Mouse (Mus musculus): Measurements from ENCODE around the gene Pcolce. TPM values are rescaled to one million over a fixed set of nuclear protein-coding genes. Genes with fewer than 3 reads are reported as not detected.
A peak's percentile ranks its signal among the peaks of the same experiment; 100 is the strongest.
"Not testable (repeated sequence)": the region's sequence is repeated elsewhere in the genome, so short reads cannot be mapped to it uniquely, and the experiment has no call there.

The Pcolce gene
- polyA plus RNA-seq, 1 experiment, result 17.0 TPM

DNA sequence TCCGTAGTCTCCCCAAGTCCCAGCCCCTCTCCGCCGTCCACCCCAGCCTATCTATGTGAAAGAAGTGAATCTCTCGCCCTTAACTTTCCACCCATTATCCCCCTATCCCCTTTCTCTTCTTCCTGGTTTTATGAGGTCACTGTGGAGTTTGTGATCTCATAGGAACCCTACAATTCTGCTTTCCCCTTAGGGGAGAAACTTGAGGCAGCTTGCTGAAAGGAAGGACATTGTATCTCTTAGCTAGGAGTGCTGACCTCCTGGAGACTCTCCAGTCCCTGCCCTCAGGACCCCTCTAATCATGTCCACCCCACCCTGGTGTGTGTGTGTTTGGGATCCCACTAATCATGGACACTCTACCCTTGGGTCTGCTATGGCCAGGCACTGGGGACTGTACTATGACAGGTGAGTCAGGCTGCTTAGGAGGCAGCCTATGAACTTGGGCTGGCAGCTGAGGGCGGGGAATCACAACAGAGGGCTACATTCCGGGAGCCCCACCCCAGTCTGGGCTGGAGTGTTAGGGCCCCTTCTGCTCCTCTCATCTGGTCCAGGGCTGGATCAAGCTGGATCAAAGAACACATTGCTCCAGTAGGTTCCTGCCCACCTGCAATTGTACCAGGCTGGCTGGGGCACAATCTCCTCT lies 16.4 kb upstream of the Pcolce start:
- DNase-seq (ENCODE audit: extremely low spot score in 1 of 2, low spot score in 1 of 2), result no peak

DNA sequence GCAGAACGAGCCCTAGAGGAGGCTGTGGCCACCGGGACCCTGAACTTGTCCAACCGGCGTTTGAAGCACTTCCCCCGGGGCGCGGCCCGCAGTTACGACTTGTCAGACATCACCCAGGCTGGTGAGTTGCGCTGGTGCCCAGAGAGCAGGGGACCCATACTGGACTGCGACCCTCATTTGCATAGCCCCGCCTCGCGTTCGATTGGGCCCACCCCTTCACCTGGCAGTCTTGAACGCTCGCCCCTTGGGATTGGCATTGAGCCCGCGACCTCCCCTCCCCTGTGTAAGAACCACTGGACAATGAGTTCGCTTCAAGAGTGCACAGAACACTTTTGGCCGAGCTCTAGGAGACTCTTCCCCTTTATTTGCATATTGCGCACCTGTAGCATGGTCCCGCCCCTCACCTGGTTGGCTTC lies 15.7 kb upstream of the Pcolce start:
- peak in 1 of 2 experiments; percentile 37 for DNase-seq (ENCODE audit: extremely low spot score in 1 of 2, low spot score in 1 of 2)

DNA sequence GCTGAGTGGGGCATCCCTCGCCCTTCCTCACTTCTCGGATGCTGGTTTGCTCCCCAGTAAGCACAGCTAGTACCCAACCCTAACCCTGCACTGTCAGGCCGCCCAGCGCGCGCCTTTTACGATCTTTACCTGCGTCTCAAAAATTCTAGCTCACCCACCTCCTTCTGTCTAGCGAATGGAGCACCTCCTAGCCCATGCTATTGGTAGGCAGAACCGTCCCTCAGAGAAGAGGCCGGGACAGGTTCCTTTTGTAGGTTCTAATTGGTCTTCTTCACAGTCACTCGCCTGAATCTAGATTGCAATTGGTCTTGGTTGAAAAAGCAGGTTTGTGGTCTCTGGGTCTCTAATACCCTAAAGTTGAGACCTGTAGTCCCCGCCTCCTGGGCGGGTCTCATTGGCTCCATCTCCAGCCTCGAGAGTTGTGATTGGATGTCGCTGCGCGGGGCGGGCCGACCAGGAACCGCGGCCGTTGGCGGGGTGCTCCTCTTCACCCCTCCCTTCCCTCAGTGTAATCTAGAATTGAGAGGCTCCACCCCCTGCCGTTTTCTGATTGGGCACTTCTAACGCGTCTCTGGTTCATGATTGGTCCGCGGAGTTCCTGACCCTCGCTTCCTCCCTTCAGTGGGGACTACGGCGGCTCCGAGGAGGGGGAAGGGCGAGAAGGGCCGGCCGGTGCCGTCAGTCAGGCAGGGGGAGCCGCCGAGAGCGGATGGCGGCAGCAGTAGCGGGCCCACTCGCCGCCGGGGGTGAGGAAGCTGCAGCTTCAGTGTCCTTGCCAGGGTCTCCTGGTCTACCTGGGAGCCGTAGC lies 15.1 kb upstream of the Pcolce start, which contains the start of the genes Fbxo24, Lrch4 and Gm20605:
Gene Fbxo24 (minus strand): TSS at position 505 of the 808 bp plus-strand sequence.
Gene Lrch4 (plus strand): TSS at position 624 of the 808 bp plus-strand sequence.
Gene Gm20605 (plus strand): TSS at position 678 of the 808 bp plus-strand sequence.
- peak; percentile 99 to 100 for DNase-seq (ENCODE audit: extremely low spot score in 1 of 2, low spot score in 1 of 2)

DNA sequence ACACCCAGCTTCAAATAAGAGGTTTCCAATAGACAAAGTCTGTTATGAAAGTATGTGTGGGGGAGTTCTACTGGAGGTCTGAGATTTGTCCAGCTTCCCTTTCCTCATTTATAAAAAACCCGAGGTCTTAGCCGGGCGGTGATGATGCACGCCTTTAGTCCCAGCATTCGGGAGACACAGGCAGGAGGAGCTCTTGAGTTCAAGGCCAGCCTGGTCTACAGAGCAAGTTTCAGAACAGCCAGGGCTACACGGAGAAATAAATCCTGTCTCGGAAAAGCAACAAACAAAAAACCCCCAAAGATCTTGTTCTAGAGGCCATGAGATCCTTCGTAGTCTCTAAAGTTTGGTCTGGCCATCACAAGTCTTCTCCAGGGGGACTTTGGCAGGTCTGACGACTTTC lies 14.4 kb upstream of the Pcolce start:
- DNase-seq (ENCODE audit: extremely low spot score in 1 of 2, low spot score in 1 of 2), result peak in 1 of 2 experiments; percentile 29

DNA sequence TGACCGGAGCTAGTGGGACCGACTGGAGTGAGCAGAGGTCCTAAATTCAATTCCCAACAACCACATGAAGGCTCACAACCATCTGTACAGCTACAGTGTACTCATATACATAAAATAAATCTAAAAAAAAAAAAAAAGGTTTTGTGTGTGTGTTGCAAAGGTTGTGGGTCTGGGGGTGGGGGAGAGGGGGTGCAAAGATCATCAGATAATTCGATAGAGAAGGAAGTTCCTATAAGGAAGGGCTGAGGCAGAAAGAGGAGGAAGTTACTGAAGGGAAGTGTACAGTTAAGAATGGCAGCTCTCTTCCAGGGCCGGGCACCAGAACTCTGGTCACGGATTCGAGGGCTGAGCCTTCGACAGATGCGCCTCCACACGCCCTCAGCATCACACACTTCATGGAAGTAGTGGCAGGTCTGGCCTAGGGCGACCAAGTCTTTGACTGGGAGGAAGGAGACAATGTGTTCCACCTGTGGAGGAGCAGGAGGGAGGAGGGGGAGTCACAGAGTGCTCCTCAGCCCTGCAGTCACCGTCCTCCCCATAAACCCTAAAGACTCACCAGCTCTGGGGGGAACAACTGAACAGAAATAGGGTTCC lies 10.4 kb upstream of the Pcolce start:
- no peak for DNase-seq (ENCODE audit: extremely low spot score in 1 of 2, low spot score in 1 of 2)

DNA sequence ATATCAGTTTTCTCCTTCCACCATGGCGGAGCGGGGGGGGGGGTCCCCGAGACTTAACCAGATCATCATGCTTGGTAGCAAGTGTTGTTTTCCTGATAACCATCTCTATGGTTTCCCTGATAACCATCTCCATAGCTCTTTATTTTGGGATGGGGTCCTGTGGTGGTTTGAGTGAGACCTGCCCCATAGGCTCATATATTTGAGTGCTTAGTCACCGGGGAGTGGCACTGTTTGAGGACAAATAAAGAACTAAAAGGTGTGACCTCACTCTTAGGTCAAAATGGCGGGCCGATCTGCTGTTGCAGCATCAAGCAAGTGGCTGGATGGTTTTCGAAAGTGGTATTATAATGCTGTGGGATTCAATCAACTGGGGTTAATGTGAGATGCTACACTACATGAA lies 1.8 kb upstream of the Pcolce start:
- DNase-seq (ENCODE audit: extremely low spot score in 1 of 2, low spot score in 1 of 2), result no peak

DNA sequence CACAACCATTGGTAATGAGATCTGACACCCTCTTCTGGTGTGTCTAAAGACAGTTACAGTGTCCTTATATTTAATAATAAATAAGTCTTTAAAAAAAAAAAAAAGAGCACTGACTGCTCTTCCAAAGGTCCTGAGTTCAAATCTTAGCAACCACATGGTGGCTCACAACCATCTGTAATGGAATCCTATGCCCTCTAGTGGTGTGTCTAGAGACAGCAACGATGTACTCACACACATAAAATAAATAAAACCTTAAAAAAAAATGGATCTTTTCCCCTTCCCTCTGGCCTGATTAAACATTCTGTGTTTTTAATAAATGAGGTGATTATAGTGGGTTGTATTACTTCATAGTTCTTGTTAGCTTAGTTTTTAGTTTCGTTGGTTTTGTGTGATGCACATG lies 1.3 kb upstream of the Pcolce start:
- DNase-seq (ENCODE audit: extremely low spot score in 1 of 2, low spot score in 1 of 2), result not testable (repeated sequence)

DNA sequence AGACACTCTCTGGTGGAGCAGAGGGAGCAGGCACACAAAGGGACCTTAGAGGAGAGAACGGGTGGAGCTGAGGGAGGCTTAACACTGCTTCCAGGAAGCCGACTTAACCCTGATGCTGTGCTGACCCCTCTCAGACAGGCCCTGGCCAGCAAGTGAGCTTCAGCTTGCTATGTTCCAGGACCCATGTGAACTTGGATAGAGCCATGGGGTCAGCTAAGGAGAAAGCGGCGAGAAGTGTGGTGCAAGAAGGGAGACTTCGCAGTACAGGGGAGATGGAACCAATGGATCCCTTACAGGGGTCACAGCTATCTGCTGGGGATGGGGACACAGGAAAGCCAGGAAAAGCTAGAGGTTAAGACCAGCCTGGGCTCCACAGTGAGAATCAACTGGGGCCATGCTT lies 508 bp downstream of the Pcolce start:
- DNase-seq (ENCODE audit: extremely low spot score in 1 of 2, low spot score in 1 of 2), result no peak

DNA sequence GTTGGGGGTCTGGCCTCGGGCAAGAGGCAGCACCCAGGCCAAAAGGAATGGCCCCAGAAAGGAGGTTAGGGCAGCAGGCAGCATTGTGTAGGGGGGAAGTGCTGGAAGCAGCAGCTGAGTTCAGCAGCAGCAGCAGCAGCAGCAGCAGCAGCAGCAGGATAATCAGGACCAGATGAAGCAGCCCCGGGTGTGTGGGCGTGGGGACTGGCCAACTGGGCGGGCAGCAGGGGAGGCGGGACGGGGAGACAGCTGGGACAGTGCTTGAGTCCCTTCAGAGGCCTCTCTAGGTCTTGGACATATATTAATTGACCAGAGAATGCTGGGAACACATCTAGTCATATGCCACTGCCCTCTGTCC lies 2.4 kb downstream of the Pcolce start:
- DNase-seq (ENCODE audit: extremely low spot score in 1 of 2, low spot score in 1 of 2), result no peak

DNA sequence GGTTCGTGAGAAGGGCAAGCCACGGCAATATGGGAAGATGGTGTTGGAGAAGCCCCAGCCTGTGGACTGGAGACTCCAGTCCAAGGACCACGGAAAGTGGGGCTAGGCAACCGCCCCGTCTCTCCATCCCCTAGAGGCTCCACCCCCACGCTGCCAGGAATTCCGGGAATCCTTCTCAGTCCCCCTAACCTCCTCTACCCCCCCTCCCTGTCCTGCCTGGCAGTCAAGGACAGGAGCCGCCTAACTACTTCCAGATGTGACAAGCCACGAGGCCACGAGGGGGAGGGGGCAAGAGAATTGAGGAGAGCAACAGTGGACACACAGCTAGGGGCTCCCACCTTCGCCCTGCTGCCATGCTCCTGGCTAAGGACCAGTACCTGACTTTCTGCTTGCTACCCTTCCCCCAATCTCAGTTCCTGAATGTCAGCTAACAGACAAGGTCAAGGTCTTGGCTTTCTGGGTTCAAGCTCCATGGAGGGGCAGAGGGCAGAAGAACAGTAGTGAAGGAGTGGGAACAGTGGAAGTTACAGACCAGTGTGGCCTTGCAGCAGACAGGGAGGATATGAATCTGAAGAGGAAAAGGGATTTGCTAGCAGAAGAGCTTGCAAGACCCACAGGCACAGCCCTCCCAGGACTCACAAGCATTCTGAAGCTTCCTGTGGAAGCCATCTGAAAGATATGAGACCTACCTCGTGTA lies 2.9 kb downstream of the Pcolce start:
- no peak for DNase-seq (ENCODE audit: extremely low spot score in 1 of 2, low spot score in 1 of 2)

DNA sequence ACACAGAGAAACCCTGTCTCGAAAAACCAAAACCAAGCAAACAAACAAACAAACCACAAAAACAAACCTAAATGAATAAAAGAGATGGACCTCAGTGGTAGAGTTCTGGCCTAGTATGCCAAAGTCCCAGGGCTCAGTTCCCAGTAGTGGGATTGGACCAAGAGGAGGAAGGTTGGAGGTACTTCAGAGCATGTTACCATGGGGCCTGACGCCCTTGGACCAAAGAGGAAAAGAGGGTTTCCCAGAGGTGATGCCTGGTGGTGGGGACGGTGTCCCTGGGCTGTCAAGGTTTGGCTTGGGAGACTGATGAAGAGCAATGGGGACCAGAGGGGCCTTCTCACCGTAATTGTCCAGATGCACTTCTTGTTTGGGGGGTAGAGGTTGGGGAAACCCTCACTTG lies 3.5 kb downstream of the Pcolce start:
- no peak for DNase-seq (ENCODE audit: extremely low spot score in 1 of 2, low spot score in 1 of 2)

DNA sequence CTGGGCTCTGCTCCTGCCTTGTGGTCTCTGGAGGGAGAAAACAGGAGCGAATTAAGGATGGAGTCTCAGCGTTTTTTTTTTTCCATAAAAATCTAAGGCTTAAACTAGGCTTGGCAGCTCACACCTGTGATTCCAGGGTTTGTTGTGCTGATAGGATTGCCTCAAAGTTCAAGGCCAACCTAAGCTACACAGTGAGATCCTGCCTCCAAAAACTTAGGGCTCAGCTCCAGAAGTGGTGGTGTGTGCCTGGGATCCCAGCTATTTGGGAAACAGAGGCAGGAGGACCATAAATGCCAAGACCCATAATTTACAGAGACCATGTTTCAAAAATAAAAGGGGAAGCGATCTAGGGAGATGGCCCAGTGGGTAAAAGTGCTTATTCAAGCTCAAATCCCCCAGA lies 4.3 kb downstream of the Pcolce start:
- no peak for DNase-seq (ENCODE audit: extremely low spot score in 1 of 2, low spot score in 1 of 2)

DNA sequence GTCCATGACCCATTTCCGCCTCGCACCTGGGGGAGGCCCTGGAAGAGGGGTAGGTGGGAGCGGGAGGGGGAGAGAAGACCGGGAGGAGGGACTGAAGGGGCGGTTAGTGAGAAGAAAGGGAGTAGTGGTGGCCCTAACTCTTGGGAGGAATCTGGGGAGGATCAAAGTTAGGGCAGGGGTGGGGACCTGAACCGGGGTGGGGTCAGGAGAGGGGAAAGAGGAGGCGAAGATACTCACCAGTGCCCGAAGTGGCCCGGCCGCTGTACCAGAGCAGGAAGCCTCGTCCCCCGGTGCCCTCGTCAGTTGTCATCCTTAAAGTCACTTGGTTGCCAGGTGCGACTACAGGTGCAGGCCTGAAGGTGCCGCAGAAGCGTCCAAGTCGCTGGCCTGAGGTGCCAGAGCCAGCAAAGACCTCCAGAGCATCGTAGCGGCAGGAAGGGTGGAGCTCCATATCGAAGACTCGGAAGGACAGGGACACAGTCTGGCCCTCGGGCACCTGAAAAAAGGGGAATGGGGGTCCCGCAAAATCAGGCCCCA lies 4.9 kb downstream of the Pcolce start:
- DNase-seq (ENCODE audit: extremely low spot score in 1 of 2, low spot score in 1 of 2), result no peak

DNA sequence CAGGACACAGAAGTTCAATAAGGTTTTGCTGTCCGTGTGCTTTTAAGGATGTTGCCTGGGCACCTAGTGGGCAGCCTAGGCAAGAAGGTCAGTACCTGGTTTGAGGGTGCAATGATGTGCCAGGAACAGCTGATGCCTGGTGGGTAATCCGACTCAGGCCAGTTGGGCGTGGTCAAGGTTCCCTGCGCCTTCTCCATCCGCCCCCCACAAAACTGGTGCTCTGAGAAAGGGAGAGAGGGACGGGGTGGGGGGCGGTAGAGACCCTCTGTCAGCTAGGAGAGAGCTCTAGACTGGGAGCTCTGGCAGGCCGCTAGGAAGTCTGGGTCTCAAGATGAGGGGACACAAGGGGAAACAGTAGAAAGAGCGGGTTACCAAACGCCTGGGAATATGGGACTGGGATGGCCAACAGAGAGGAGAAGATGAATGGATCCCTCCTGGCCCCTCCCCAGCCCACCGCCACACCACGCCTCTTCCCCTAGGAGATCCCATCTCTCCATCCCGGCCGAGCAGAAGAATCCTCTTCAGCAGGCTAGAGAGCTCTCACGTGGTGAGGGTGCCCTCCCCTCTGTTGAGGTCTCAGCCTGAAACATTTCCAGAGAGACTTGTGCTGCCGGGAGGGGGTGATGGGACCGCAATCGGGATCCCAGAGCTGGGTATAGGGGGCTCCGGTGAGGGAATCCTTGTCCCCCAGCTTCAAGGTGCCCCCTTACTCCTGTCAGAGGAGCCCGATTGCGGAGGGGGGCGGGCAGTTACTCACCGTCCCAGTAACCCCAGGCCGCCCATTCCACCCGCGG lies 5.5 kb downstream of the Pcolce start:
- DNase-seq (ENCODE audit: extremely low spot score in 1 of 2, low spot score in 1 of 2), result no peak

DNA sequence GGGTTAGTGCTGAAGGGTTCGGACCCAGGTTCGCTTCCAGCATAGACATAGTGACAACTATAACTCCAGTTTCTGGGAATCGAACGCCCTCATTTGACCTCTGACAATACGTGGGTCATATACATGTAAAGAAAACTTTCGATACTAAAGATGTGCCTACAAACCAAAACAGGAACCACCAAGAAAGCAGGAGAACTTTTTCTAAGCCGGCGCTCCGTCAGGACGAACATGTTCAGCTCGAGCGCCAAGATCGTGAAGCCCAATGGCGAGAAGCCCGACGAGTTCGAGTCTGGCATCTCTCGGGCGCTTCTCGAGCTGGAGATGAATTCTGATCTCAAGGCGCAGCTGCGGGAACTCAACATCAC lies 12.2 kb downstream of the Pcolce start:
- DNase-seq (ENCODE audit: extremely low spot score in 1 of 2, low spot score in 1 of 2), result no peak

DNA sequence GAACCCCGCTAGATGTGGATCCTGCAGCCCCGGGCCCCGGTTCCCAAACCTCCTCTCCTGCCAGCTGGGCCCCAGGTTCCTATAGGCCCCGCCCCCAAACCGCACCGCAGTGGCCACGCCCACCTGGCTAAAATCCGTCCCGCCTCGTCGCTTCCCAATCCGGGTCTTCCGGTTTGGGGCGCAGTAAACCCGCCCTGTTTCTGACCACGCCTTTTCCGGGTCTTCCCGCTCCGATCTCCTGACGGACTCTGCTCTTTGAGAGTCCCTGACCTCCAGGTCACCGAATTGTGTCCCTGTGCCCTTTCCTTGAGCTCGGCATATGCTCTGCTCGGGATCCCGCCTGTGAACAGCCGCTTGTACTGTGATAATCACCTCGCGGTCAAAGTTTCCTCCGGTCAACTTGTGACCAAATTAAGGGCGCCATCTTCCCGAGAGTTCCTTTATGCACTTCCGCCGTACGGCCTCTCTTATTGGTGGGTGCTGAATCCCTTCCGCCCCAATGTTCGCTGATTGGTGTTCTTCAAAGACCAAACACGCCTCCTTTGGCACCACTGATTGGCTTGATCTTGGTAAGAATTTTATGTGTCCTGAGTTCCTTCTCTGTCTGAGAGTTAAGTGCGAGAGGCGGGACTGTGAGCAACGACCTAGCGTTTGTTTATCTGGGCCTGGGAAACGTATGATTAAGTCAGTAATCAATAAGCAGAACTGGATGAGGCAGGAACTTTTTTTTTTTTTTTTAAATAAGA lies 12.8 kb downstream of the Pcolce start, which contains the start of gene Mospd3:
Gene Mospd3 (minus strand): TSS at position 440 of the 746 bp plus-strand sequence.
- peak; percentile 93 to 96 for DNase-seq (ENCODE audit: extremely low spot score in 1 of 2, low spot score in 1 of 2)

DNA sequence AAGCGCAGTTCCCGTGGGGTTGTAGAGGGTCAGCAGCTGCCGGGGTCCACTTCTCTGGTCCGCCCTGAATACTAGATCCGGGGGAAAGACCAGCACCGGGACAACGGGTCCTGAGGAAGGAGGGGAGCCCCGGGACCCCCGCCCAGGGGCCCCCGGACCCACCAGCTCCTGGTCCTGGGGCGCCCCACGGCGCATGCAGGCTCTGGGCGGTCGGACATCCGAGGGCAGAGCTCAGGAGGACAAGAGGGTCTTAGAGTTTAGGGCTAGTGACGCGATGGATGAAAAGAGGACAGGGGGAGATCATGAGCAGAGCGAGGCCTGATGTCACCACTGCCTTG lies 13.3 kb downstream of the Pcolce start:
- DNase-seq (ENCODE audit: extremely low spot score in 1 of 2, low spot score in 1 of 2), result no peak

DNA sequence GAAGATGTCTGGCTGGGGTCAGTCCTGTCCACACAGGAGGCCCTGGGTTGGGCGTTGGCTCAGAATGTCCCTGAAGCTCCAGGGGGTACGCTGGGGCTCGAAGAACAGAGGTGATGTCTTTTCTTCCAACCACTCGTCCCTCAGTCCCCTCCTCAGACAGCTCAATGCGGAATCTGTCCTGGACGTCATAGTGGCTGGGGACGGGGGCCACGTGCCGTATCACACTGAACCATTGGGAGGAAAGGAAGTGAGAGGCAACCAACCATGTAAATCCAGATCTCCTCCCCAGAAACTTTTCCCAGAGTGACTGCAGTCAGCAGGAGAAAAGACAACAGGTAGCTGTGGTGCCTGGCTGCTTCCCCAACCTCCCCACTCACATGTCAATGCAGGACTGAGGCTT lies 14.0 kb downstream of the Pcolce start:
- no peak for DNase-seq (ENCODE audit: extremely low spot score in 1 of 2, low spot score in 1 of 2)

DNA sequence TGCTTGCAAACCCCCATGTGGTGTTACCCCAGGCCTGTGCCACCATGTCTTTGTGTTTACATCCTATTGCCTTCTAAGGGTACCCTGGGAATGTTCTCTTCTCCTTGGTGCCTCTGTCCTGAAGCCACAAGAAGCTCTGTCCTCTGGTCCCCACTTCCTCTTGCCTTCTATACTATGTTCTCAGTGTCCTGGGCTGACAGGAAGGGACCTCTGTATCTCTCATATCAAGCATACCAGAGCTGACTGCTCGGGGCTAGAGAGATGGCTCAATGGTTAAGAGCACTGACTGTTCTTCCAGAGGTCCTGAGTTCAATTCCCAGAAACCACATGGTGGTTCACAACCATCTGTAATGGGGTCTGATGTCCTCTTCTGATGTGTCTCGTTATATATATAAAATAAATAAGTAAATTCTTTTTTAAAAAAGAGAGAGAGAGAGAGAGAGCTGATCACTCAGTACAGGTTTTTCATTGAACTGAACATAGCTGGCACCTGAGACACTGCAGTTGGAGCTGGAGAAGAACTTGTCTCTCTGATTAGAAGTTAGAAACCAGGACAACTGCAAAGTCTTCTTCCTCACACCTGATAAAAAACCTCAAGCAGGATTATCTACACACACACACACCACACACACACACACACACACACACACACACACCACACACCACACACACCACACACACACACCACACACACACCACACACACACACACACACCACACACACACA lies 15.3 kb downstream of the Pcolce start:
- DNase-seq (ENCODE audit: extremely low spot score in 1 of 2, low spot score in 1 of 2), result no peak

All from frontal cortex, adult 2 months (tissue).